27 mouse cellular contexts compared by ENCODE assay signal in the genomic region with DNA sequence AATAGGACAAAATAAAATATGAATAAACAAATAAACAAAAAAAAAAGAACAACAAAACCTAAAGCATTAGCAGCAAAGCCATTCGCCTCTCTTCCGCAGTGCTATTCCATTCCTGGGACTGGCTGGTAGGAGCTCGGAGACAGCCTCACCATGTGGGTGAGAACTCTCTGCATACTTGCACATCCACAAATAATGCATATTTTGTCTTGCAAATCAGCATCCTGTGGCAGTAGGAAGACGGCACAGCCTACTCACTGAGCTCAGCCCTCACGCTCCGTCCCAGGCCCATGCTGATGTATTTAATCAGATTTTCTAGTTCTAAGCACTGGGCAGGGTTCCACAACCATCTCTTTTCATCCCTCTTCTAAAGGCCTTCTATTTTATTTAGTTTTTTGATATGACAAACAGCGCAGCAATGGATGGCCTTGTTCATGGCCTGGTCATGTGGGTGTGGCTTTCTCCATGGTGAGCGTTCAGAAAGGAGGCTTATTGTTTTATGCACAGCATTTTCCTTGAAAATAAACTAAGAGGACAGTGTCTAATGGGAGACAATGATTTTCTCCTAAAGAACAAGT. TPM values are rescaled to one million over a fixed set of nuclear protein-coding genes. Genes with fewer than 3 reads are reported as not detected.
DNase-seq lines count a peak whose midpoint lies in the region.
"Had no signal": no experiment of that assay in that cellular context is flagged by ENCODE, and none has a peak within 500 bp of the region (broad histone marks: within the 10 kb centered on the region; RNA-seq: fewer than 3 reads in every experiment).

No protein-coding gene starts in this region.

- DNase-seq in adrenal gland, adult 2 months, result peak; percentile 60
- DNase-seq in adrenal gland, postnatal 4 days (ENCODE audit: low spot score in 2 of 2), result no peak
- peak; percentile 25 for DNase-seq in ovary, adult 18-20 months (ENCODE audit: low spot score)
- DNase-seq in ovary, postnatal 10 days (ENCODE audit: low spot score), result no peak
- DNase-seq in adrenal gland, postnatal 14 days, result peak; percentile 57
- no peak for DNase-seq in lung, postnatal 14 days
- no peak for DNase-seq in testis, postnatal 10 days (ENCODE audit: low spot score)
- DNase-seq: cerebellum, adult 8-10 months; cerebellum, postnatal 25 days; embryo, embryonic 11 days; heart, postnatal 14 days; kidney, adult 11 months; kidney, postnatal 14 days; layer of hippocampus, postnatal 36 days; lung, adult 2 months; lung, postnatal 10 days; midbrain, embryonic 14.5 days; right cerebral cortex, postnatal 4 days; thymus, adult 2 months; thymus, postnatal 4 days had no signal

RNA-seq across cellular contexts. Expression of a gene that starts 29.5 kb away (rescaled TPM):
- total RNA-seq in adrenal gland, adult 2 months (2021), result not detected
- not detected in 2 replicates for polyA plus RNA-seq in adrenal gland, adult 2 months (2012; rRNA removed)
- total RNA-seq in adrenal gland, postnatal 4 days (2021), result under 1 TPM; 0.11 to 0.36 TPM
- not detected in 2 replicates for total RNA-seq in adrenal gland, postnatal 14 days (2021)
- total RNA-seq: heart, adult 8-10 months had no signal
- polyA plus RNA-seq: forebrain, embryonic 14.5 days; hindbrain, embryonic 10.5 days; hindbrain, embryonic 15.5 days; kidney, embryonic 14.5 days; limb, embryonic 10.5 days; lung, adult 2 months; midbrain, embryonic 14.5 days; neural tube, embryonic 14.5 days had no signal

Comparison
In these comparisons a context has a peak if more than half of its experiments do, and no peak if none do; other contexts are left out.
1. DNase-seq: peak in adrenal gland, adult 2 months (single experiment), ovary, adult 18-20 months (single experiment) and adrenal gland, postnatal 14 days (single experiment); none in adrenal gland, postnatal 4 days (0 of 2), ovary, postnatal 10 days (single experiment), lung, postnatal 14 days (single experiment) and testis, postnatal 10 days (single experiment).